Mouse (Mus musculus): Measurements from ENCODE around the gene Ddx10. TPM values are rescaled to one million over a fixed set of nuclear protein-coding genes. Genes with fewer than 3 reads are reported as not detected.

The Ddx10 gene
- total and polyA plus RNA-seq, 3 experiments: 45.1 to 48.4 (median 46.5) TPM

GRCm38 (mm10) chr9:53072088-53072487 is 175.8 kb downstream of the Ddx10 start (continued):
- TF ChIP-seq BHLHE40 (IDR thresholded peaks at IDR 0.05; ENCODE audit: borderline replicate concordance, low read depth, low read length): no peak

DNA sequence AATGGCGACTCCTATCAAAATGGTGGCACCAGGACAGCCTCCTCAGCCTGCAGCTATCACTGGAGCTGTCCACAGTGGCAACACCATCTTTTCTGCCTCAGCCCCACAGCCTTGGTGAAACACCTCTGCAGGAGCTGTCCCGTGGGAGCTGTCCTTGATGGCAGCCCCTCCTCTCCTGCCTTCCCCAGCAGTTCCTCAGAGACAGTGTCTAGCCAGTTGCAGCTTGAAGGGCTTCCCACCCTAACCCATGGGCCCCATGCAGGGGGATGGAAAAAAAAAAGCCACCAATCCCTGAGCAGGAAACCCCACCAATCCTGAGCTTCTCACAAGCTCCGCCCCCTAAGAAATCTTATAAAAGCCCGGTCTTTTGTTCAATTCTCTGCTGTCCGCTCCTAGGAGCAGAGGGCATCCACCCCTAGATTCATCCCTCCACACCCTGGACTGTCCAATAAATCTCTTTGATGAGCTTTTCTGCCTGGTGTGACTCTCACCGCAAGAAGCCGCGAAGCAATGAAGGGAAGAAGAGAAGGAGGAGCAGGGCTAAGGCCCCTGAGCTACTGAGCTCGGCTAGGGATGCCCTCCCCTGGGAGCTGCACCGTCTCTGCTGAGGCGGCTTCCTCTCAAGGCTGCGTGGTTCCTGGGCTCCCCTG is 176.9 kb downstream of the Ddx10 start:
- no peak for DNase-seq (ENCODE audit: low read depth, low spot score)
- no peaks in the 10 kb centered on the region for H3K36me3 ChIP-seq (ENCODE audit: control insufficient read depth in 1 of 2, insufficient read depth in 2 of 2, low read length in 2 of 2)
- no peak overlapping the region for H3K9ac ChIP-seq (ENCODE audit: control insufficient read depth, low read depth, low read length, poor library complexity, severe bottlenecking)
- TF ChIP-seq E2F4 (IDR thresholded peaks at IDR 0.05; ENCODE audit: borderline replicate concordance, low read depth, low read length): no peak
- no peak for TF ChIP-seq MXI1 (IDR thresholded peaks at IDR 0.05; ENCODE audit: low read depth, low read length)
- no peak for TF ChIP-seq ZKSCAN1 (IDR thresholded peaks at IDR 0.05; ENCODE audit: low read depth, low read length)
- no peak for TF ChIP-seq POLR2AphosphoS5 (IDR thresholded peaks at IDR 0.05; ENCODE audit: borderline replicate concordance, low read depth, low read length)
- TF ChIP-seq BHLHE40 (IDR thresholded peaks at IDR 0.05; ENCODE audit: borderline replicate concordance, low read depth, low read length): no peak
- no peak for TF ChIP-seq ZC3H11A (IDR thresholded peaks at IDR 0.05; ENCODE audit: low read depth, low read length)
- no peak for TF ChIP-seq UBTF (IDR thresholded peaks at IDR 0.05; ENCODE audit: borderline replicate concordance, insufficient read depth, low read depth, low read length)
- no peak for TF ChIP-seq TCF12 (IDR thresholded peaks at IDR 0.05; ENCODE audit: low read depth, low read length)
- TF ChIP-seq MAZ (IDR thresholded peaks at IDR 0.05; ENCODE audit: low read depth, low read length): no peak
- TF ChIP-seq MYC (IDR thresholded peaks at IDR 0.05; ENCODE audit: low read depth, low read length): no peak
- TF ChIP-seq HCFC1 (IDR thresholded peaks at IDR 0.05; ENCODE audit: low read depth, low read length): no peak
- TF ChIP-seq TAL1 (IDR thresholded peaks at IDR 0.05; ENCODE audit: low read length): no peak
- TF ChIP-seq ETS1 (IDR thresholded peaks at IDR 0.05; ENCODE audit: low read depth, low read length): no peak
- no peak for TF ChIP-seq ELF1 (IDR thresholded peaks at IDR 0.05; ENCODE audit: low read depth, low read length)
- TF ChIP-seq GATA1 (IDR thresholded peaks at IDR 0.05; ENCODE audit: low read depth, low read length): no peak
- H3K79me2 ChIP-seq (ENCODE audit: control insufficient read depth, insufficient read depth, low read length, poor library complexity): no peaks in the 10 kb centered on the region
- no peak overlapping the region for H3K27ac ChIP-seq (ENCODE audit: control insufficient read depth, low read depth, low read length)
- no peak overlapping the region for H3K4me3 ChIP-seq (ENCODE audit: control insufficient read depth in 1 of 2, insufficient read depth in 1 of 2, low read depth in 2 of 2, low read length in 2 of 2)
- no peaks in the 10 kb centered on the region for H3K27me3 ChIP-seq (ENCODE audit: control insufficient read depth in 1 of 2, insufficient read depth in 2 of 2, low read length in 2 of 2)
- no peaks in the 10 kb centered on the region for H3K9me3 ChIP-seq (replicated peaks; ENCODE audit: insufficient read depth, low read length)
- no peaks in the 10 kb centered on the region for H3K4me1 ChIP-seq (ENCODE audit: control insufficient read depth in 1 of 2, insufficient read depth in 2 of 2, low read length in 2 of 2)

DNA sequence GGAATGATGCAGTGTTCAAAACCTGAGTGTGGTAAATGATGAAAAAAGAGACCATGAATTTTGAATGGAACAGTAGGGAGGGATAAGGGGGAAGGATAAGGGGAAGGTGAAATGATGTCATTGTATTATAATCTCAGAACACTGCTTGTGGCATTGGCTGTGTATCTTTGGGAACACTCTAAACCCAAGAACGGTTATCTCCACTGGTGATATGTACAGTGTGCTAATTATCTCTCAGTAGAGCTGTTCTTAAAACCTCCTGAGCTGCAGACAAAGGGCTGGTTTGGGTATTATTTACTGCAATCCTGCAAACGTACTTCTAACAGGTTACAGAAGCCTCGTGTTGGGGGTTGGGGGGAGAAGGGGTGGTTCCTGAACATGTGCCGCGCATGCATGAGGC is 179.7 kb downstream of the Ddx10 start:
- H3K9me3 ChIP-seq (replicated peaks; ENCODE audit: insufficient read depth, low read length): no peaks in the 10 kb centered on the region
- H3K36me3 ChIP-seq (ENCODE audit: control insufficient read depth in 1 of 2, insufficient read depth in 2 of 2, low read length in 2 of 2): no peaks in the 10 kb centered on the region
- no peaks in the 10 kb centered on the region for H3K79me2 ChIP-seq (ENCODE audit: control insufficient read depth, insufficient read depth, low read length, poor library complexity)
- H3K4me3 ChIP-seq (ENCODE audit: control insufficient read depth in 1 of 2, insufficient read depth in 1 of 2, low read depth in 2 of 2, low read length in 2 of 2): no peak overlapping the region
- no peaks in the 10 kb centered on the region for H3K27me3 ChIP-seq (ENCODE audit: control insufficient read depth in 1 of 2, insufficient read depth in 2 of 2, low read length in 2 of 2)
- no peak overlapping the region for H3K27ac ChIP-seq (ENCODE audit: control insufficient read depth, low read depth, low read length)
- no peaks in the 10 kb centered on the region for H3K4me1 ChIP-seq (ENCODE audit: control insufficient read depth in 1 of 2, insufficient read depth in 2 of 2, low read length in 2 of 2)
- DNase-seq (ENCODE audit: low read depth, low spot score): peak; percentile 6
- TF ChIP-seq NELFE (IDR thresholded peaks at IDR 0.05; ENCODE audit: low read depth, low read length) (no peak), EP300 (IDR thresholded peaks at IDR 0.05; ENCODE audit: low read depth in 1 of 2, low read length in 2 of 2) (0 out of 4 replicates have a peak, but pooled peaks of 1 of the 2 experiments have one; percentile 7)
- no peak overlapping the region for H3K9ac ChIP-seq (ENCODE audit: control insufficient read depth, low read depth, low read length, poor library complexity, severe bottlenecking)

Data from MEL (cell line).